Mouse (Mus musculus) spleen, adult 18-20 months (tissue): ENCODE results near the gene Eif3k.

Experiments used
- DNase-seq, 2 experiments: peaks; one replicate each; pipeline ENCODE4 v3.0.0; 2022; ENCODE audit warnings: mixed read lengths in 2 of 2

Gene Eif3k

DNA sequence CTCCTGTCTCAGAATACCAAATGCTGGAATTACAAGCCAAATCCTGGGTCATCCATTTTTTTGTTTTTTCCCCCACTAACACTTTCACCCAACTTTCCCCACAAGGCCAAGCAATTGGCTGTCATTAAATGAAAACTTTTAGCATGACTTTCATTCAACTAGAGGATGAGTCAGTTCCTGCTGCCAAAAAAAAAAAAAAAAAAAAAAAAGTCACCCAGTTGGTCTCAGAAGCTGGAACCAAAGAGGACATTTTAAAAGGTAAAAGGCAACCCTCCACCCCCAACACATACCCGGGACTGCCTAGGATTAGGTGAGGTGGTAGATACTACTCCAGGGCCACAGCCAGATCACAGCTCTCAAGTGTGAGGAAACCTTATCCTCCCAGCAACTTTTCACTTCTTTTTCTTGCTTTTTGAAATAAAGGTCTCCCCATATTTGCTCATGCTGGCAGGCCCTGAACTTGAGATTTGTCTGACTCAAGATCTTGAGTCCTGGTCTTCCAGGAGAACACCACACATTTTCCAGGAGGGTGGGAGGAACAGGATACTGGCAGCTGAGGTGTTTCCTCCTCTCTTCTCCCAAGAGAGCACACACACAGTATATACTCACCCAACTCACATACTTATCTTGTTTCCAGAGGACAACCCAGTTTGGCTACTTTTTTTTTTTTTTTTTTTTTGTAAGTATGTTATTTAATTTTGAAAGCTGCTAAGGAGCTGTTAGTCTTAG is 23.5 kb downstream of the Eif3k start:
- DNase-seq, result no peak

DNA sequence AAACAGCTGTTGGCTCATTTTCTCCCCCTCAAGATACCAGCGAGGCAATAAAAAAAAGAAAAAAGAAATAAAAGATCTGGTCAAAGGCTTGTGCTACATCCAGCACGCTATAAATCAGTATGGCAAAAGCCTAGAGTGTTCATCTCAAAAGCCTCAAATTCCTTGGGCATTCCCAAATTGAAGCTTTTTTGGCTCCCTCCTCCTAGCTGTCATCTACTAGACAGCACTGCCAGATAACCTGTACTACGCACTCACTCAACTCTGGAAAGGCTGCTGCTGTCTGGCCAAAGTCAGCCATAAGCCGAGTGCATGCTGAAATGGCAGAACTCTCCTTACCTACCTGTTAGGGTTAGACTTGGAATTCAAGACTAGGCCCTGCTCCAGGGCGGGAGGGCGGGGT is 24.4 kb downstream of the Eif3k start:
- no peak for DNase-seq

DNA sequence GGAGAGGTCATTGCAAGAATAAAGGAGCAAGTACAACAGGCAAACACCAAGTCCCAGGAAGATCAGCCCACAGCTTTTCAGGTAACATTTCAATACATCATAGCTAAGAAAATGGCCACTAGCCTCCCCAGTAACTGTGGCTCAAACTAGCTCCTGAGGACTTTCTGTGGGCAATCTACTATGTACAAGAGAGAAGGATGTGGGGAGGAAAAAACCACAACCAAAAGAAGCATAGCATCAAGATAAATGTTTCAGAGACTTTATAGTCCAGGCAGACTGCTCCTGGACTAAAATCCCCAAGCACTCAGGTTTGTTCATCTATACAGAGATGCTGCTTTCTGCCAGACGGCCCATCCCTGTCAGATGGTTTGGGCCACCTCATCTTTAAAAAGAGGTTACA is 25.4 kb downstream of the Eif3k start:
- no peak for DNase-seq

DNA sequence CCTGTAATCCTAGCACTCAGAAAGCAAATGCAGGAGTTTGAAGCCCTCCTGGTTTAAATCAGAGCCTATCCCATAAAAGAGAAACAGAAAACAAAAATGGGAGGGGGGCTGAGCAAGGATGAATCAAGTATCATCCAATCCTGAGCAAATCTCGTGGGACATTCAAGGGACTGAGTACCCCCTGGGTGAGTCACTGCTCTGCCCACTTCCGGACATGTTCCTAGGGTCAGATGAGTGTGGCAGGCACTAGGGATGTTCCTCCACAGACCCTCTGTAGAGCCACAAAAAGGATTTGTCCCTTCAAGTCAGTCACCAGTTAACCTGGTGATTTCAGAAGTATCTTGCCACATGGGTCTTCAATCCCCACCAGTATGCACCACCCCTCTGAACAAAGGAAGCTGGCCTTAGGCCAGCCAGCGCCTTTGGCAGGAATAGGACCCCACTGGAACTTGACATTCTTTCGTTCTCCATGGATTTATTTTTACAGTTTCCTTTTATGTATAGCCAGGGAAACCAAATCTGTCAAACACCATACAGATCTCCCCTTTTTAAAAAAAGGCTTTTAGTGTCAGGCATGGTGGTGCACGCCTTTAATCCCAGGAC is 26.3 kb downstream of the Eif3k start:
- DNase-seq, result no peak

DNA sequence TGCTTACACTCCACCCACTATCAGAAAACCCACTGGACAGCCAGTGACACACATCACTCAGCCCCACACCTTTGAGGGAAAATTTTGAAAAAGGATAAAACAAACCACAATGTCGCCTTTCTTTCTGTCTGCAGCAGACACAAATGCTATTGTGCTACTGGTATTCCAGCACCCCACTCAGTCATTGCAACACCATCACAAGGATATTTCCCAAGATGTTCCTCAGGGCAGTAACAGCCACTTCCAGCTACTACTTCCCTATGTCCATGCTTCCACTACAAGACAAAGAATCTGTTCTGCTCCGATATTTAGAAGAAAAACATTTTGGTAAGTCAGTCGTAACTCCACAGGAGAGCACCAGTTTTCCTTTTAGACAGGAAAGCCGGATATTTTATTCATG is 26.9 kb downstream of the Eif3k start:
- no peak for DNase-seq

DNA sequence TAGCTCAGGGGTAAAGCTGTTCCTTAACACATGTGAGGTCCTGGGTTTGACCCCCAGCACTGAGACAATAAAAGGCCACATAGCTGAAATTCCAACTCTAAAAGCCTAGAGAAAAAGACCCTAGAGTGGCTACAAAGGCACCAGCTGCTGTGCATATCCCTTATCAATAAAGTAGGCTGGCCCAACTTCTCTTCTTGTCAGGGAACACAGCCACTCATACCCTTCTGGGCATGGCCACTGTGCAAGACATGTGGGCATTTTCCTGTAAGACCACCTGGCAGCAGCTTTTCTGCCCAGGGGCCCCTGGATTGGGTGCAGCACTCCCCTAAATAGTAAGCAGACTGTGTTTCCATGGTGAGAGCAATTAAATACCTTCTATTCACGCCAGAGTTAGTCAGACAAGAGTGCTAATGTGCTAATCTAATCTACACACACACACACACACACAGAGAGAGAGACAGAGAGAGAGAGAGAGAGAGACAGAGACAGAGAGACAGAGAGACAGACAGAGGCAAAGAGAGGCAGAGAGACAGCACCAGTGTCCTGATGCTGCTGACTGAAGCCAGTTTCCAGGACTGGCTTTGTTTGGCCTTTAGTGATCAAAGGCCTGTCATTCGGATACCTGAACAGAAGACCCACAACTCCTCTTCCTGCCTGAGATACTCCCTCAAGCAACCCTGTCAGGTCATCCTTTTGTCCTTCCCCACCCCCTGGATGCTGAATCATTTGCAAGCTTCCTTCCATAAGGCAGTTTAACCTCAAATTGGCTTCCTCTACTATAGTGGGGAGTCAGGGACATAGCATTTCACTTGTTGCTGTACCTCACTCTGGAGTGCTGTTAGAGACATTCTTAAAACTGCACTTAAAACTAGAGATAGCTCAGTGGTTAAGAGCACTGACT is 27.9 kb downstream of the Eif3k start:
- no peak for DNase-seq

DNA sequence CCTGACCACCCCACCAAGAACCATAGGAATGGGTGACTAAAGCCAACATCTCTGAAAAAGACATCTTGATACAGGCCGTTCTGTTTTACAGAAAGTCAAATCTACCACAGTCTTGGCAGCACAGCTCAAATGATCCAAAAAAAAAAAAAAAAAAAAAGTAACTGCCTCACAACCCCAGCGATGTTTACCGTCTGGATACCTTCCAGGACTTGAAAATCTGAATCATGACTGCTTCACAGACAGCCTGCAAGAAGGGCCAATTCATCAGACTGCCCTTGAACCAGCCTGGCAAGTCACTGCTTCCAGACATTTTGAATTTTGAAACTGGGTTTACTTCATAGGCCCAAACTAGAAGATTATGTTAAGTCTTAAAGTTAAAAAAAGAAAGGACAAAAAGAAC is 28.9 kb downstream of the Eif3k start:
- DNase-seq, result no peak

DNA sequence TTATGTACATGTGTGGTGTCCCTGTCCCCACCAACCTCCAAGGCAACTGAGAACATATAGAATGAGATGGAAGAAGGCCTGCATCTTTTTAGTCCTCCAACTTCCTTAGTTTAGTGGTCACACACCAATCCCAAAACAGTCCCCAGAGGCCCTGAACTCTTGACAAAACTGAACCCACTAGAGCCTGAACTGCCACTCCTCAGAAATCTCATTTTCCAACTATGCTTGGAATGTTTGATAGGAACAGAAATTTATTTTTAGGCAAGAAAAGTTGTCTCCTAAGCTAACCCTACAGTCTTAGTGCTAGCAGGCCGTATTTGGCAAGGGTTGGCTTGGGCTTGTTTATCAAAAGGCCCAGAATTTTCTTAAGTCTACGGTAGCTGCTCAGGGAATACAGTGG is 29.9 kb downstream of the Eif3k start:
- no peak for DNase-seq

DNA sequence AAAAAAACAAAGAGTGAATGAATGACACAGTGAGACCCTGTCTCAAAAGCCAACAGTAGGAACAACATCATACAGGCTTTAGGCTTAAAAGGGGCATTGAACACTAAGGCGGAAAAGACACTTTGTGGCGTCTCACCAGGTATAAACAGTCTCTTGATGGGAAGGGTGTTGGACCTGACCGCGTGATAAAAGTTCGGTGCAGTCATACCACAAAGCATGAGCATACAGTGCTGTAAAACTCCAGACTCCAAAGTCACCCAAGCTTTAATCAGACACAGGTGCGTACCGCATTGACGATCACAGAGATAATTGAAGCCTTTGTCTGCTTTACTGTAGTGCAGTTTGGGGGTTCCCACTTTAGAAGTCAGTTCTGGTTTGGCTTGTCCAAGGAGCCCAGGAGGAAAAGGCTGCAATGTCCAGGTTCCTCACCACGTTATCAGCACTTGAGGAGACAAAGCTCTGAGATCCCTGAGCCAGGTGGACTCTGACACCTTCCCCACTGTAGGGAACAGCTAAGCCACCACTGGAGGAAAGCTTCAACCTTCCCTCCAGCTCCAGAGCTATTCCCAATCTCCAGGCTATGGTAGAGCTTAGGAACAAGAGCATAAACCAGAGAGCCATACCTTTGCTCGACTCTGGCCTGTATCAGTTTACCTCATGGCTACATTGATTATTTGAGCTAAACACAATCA is 31.2 kb downstream of the Eif3k start:
- DNase-seq, result no peak

DNA sequence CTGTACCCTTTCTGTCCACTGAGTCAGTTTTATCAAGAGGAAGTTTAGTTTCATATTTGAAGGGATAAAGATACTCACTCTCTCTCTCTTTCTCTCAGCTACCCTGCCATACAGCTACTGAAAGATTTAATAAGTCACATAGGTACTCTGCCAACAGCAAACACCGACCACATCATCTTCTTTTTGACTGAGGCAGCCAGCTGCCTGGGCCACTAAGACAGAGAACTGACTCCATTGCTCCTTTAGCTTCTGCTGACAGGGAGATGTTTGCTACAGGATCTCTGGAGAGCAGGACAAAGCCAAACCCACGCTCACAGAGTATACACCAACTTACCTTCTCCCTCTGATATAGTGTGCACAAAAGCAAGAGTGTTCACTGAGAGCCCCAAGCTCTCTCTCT is 32.4 kb downstream of the Eif3k start:
- no peak for DNase-seq

DNA sequence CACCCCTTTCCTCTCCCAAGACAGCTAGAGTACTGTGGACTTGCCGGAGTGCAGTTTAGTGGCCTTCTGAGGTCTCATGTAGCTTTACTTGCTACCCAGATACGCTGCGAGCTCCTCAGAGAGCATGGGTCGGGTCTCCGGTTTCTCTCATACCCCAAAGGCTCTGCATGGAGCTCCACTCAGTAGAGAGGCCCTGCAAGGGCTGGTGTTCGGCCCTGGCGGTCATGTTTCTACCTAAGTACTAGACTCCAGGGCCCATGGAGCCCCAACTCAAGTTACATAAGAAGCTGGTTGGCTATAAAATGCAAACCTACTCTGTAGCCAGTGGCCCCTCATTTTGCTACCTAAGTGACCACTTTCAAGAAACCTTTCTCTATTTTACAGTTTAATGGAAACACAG is 32.9 kb downstream of the Eif3k start:
- no peak for DNase-seq

DNA sequence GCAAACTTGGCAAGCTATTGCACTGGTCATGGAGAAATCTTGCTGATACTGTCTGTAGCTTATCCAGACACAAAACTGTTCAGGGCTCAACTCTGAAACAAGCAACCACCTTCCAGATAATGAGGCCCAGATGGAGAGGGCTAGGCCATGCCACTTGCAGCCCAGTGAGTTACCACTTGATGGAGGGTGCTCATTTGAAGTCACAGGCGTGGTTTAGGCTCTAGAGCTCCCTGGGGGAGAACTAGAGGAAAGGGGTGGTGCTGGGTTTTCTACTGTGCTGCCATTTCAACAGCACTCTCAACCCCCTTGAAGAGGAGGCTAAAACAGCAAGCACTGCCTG is 35.4 kb downstream of the Eif3k start:
- DNase-seq, result no peak

DNA sequence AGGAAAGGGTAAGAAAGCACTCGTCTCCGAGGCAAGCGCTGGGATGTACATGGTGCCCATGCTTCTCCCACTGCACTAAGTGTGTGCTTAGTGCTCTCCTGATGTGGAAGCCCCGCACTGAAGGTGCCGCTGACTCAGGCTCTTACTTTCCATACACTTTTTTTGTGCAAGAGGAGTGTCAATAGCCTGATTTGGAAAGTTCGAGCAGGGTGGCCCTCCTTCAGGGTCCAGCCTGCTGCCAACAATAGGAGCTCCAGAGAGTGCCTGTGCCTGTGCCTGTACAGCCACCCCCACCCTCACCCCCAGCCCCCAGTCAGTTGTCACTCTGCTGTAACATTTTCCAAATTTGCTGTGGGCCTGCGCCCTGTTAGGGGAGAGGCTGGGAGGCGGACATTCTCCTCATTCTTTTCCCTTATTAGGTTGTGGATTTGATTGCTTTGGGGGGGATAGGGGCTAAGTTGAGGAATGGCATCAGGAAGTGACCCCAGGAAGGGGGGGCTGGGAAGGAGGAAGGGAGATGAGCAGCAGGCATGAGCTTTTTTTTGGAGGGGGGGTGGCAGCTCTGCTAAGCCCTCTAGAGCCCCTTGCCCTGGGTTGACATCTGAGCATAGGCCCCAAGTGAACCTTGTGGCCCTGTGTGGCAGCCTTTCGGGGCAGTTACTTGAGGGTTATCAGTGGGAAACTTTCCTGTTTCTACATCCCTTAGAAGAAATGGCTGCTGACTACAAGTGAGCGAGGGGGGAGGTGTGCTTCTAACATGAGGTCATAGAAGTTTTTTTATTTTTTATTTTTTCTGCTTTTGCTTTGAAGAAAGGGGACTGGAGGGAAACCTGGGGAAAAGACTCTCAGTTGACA is 36.0 kb downstream of the Eif3k start:
- no peak for DNase-seq

DNA sequence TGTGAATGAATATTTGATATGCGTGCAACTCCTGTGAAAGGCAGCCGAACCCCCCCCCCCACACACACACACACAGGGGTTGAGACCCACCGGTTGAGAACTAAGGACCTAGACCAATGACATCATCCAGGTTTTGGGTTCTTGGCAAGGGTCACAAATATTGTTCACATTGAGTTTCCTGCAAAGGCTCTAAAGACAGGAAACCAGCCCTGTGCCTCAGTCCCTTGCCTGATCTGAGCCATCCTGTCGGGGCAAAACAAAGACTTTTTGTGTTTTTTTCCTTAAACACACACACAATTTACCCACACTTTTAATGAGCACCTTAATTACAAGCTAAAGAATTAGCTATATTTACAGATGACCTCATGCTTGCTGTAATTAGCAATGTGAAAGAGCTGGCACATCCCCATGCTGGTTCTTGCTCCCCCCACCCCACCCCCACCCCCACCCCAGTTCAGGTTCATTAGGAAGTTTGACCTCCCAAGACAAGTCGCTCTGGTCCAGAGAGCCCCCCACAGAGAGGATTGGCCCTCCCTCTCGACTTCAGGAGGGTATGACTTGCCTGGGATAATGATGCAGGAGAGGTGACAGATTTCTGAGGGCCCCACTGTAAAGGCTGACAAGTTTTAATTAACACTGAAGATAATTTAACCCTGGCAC is 36.8 kb downstream of the Eif3k start:
- no peak for DNase-seq

DNA sequence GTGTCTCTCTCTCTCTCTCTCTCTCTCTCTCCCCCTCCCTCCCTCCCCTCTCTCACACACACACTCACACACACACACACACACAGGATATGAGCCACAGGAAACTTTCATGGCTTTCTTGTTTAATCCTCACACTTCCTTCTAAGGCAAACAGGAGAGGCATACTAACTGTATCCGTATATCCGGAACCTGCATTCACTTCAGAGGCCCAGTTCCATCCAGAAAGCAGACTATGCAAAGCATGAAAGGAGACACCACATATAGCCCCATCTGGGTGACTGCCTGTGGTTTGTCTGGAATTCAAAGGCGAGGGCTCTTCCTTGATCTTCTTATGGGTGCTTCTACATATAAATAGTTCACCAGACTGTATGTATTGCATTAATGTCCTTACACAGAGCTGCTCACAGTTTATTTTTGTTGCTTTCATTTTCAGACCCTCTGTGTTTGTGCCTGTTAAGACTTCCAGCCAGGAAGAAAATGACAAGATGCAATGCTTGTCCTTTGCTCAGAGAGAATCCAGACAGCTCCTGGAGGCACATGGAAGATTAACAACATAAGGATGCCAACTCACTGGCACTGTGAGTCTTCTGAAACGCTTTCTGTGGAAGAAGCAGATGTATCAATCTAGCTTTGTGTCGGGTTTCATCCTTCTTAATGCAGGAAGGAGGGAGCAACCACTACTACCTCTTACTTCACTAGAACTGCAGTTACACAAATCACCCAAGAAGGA is 38.0 kb downstream of the Eif3k start:
- no peak for DNase-seq

DNA sequence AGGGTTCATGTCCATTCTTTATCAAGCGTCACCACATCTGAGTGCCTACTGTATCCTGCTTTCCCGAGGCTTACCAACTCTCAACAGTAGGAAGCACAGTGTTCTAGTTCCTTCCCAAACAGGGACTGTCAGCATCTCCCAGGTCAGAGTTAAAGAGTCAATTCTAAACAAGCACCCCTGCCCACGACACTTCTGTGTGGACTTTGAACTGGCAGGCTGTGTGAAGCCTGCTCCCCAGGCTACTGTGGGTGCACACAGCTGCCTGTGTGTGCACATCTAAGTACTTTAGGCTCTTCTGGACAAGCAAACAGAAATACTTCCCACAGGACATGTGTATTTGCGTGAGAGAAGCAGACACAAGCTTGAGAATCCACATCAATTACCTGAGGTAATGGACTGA is 40.1 kb downstream of the Eif3k start:
- DNase-seq, result no peak

DNA sequence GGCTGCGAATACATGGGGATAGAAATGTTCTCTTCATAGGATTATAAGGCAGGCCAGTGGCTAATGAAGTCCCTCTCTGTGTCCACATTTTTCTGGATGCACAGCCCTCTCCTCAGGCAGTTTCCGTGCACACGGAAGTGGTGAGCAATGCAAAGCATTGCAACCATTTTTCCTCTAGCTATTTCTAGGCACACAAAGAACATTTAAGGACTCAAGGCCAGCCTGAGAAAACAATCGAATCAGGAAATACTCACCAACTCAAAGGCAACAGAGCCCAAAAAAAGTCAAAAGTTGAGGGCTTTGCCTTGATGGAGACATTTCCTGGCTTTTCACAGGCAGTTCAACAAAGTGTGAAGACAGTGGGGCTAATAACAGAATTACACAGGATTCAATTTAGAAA is 40.5 kb downstream of the Eif3k start:
- DNase-seq, result no peak

DNA sequence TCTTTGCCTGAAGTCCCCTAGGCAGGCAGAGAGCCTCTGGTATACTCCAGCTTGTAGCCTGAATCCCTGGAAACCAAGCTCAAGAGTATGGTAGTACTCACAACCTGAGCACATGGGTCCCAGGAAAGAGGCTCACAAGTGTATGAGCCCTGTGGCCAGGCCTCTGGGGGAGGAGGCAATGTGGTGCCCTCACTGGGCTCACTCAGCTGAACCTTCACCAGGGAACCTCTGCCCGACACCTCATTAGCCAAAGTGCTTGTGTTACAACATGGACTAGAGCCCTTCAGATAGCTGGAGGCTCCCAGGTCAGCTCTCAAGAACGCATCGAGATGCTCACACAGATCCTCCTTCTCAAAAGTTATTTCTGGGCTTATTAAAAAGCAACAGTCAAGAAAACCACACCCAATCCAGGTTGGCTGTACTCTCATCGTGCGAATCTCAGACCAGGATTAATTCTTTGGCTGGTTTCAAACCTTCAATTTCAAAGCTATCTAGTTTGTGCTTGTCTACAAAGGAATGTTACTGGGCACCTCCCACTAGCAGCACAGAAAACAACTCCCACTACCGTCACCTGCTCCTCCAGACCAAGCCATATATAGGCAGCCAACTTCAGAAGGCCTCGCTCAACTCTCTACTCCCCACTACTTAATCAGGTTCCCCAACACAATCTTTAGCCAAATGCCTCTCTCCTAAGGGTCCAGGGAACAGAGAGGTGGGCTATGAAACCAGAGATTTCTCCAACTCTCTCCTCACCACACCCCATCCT is 42.1 kb downstream of the Eif3k start:
- no peak for DNase-seq

DNA sequence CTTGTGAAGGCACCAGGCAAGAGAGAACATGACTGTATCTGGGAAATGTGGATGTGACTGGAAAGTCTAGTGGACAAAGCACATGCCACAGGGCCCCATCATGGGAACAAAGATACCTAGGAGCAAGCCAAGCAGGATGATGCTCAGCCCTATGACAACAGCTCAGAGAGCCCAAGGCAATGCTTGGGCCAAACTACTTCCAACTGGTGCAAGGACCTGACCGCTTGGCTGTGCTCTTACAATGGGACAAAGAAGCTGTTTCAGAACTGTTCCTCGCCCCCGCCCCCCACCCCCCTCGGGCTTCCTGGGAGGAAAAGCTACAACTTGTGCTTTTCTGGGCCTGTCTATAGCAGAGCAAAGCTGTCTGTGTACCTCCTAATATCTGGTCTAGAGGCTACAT is 43.0 kb downstream of the Eif3k start:
- no peak for DNase-seq

DNA sequence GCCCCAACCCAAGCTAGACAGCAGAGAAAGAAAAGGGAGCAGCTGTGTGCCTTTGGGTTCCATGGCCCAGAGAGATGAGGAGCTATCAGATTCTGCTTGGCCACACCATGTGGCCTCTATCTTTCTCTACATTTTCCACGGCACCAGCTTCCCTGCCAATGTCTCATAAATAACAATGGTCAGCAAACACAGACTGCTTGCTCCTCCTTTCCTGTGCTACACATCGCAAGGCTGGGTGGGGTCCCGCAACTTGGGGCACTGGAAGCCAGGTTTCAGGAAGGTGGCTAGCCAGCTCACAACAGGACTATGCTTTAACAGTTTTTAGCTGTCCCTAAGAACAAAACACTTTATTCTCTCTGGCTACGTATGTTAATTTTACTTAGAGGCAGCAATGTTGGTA is 44.9 kb downstream of the Eif3k start:
- no peak for DNase-seq
